Mouse (Mus musculus) ES-E14 (cell line): ENCODE results near the gene Hnrnph2.

Experiments
- MAFK ChIP-seq: IDR thresholded peaks from 2 replicates; pipeline ENCODE4 v1.6.1; 2014; ENCODE audit warnings: mild to moderate bottlenecking, low read depth, low read length, inconsistent platforms; ENCODE audit not compliant: insufficient read depth
- ZC3H11A ChIP-seq: IDR thresholded peaks from 2 replicates; pipeline ENCODE4 v1.6.1; 2012; ENCODE audit warnings: low read depth, mild to moderate bottlenecking, inconsistent platforms, low read length, borderline replicate concordance
- ZNF384 ChIP-seq: IDR thresholded peaks from 2 replicates; pipeline ENCODE4 v1.6.1; 2012; ENCODE audit warnings: low read depth, low read length, inconsistent platforms

DNA sequence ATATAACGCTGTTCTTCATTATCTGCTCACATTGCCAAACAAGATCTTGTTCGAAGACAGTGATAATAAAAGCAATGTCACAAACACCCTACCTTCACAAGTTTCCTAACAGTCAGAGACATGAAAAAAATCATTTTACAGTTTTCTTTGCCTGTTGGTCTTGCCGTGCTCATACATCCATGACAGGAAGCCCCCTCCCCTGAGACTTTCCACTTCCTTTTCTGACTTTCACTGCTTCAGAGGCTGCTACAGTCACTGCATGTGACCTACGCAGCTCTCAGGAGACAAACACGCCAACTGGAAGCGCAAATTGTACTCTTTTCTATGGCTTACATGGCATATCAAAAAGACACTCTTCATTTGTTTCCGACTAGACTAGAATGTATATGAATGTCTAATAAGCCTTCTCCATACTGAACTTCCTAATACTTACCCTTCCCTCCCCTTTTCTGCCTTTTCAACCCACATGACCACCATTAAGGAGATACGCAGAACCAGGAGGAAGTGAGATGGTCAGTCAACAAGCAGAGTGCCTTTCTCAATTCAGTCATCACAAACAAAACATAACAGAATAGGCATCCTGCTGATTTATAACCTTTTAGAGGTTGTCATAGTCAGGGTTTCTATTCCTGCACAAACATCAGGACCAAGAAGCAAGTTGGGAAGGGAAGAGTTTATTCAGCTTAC is 34.3 kb upstream of the Hnrnph2 start:
- TF ChIP-seq ZC3H11A = no peak
- no peak for TF ChIP-seq ZNF384
- TF ChIP-seq MAFK = no peak
